In the genomic region with DNA sequence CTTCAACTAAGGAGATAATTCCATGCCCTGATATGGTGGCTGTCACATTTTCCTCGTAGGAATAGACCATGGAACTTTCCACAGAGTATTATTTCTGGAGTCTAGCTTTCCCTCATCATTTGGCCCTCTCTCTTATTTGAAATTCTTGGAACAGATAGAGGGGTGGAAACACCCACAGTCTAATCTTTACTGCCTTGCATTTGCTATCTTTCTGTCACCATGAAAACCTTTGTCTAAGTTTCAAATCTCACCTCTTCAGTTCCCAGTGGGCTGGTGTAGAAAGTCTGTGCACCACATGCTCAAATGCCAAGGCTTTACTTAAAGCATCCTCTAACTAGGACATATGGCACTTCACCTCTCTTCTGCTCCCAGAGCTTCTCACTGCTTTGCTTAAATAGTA, we compare ENCODE assay signal across 11 mouse cellular contexts.
"Had no signal": no experiment of that assay in that cellular context is flagged by ENCODE, and none has a peak within 500 bp of the region (broad histone marks: within the 10 kb centered on the region; RNA-seq: fewer than 3 reads in every experiment).

No protein-coding gene starts in this region.

- H3K9me3 ChIP-seq: intestine, embryonic 15.5 days; limb, embryonic 10.5 days; liver, embryonic 15.5 days; midbrain, embryonic 13.5 days had no signal

- H3K9ac ChIP-seq: intestine, embryonic 15.5 days; liver, embryonic 15.5 days; midbrain, embryonic 13.5 days had no signal

- H3K4me3 ChIP-seq: intestine, embryonic 15.5 days; limb, embryonic 10.5 days; liver, embryonic 15.5 days; midbrain, embryonic 13.5 days had no signal

- H3K27me3 ChIP-seq: intestine, embryonic 15.5 days; liver, embryonic 15.5 days; midbrain, embryonic 13.5 days had no signal

- H3K27ac ChIP-seq: intestine, embryonic 15.5 days; limb, embryonic 10.5 days; liver, embryonic 15.5 days; midbrain, embryonic 13.5 days; stomach, postnatal 0 days had no signal

- DNase-seq: kidney, adult 2 months; kidney, postnatal 25 days; lung, adult 2 months; lung, postnatal 36 days; thymus, adult 18-20 months; thymus, postnatal 14 days had no signal

- H3K36me3 ChIP-seq: intestine, embryonic 15.5 days; limb, embryonic 10.5 days; liver, embryonic 15.5 days; midbrain, embryonic 13.5 days had no signal

- H3K4me1 ChIP-seq: intestine, embryonic 15.5 days; limb, embryonic 10.5 days; liver, embryonic 15.5 days; midbrain, embryonic 13.5 days had no signal
